Mouse (Mus musculus): Measurements from ENCODE around the gene Lasp1.

DNA sequence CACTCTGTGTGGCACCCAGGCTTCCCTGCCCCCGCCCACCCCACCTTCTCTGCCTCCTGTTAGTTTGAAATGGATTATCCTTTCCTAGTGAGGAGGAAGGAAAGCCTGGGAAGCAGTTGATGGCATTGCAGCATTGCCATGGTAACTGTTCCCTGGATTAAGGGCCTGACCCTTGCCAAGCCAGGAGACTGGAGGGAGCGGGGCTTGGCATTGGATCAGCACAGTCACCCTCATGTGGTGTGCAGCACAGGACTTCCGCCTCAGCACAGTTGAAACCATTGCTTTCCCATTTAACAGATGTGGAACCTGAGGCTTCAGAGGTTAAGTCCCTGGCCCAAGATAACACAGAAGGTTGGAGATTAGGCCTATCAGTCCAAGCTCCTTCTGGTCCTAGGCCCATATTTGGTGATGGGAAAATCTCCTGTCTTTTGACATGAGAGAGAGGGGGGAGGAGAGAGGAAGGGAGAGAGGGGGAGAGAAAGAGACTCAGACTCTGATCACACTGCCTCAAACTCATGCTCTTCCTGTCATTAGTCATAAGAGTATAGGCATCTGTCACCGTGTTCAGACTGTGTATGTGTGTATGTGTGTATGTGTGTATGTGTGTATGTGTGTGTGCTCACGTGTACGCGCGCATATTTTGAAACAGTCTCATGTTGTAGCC lies 22.7 kb downstream of the Lasp1 start:
- no peak for TF ChIP-seq CTCF (IDR thresholded peaks at IDR 0.05; ENCODE audit: low read depth)
- TF ChIP-seq EP300 (optimal IDR thresholded peaks at IDR 0.05), result no peak

Measured in stomach, postnatal 0 days (tissue).